Mouse (Mus musculus) frontal cortex, adult (tissue): ENCODE data around the gene Olfr52.
"Not testable (repeated sequence)": the region's sequence is repeated elsewhere in the genome, so short reads cannot be mapped to it uniquely, and the experiment has no call there.

ENCODE experiments used
- ATAC-seq: cut with Nextera tagmentation; 2 replicates; pipeline ENCODE4 v1.9.2; 2017; ENCODE audit warnings: mild to moderate bottlenecking, moderate library complexity, mixed read lengths; ENCODE audit not compliant: low TSS enrichment

Gene Olfr52

DNA sequence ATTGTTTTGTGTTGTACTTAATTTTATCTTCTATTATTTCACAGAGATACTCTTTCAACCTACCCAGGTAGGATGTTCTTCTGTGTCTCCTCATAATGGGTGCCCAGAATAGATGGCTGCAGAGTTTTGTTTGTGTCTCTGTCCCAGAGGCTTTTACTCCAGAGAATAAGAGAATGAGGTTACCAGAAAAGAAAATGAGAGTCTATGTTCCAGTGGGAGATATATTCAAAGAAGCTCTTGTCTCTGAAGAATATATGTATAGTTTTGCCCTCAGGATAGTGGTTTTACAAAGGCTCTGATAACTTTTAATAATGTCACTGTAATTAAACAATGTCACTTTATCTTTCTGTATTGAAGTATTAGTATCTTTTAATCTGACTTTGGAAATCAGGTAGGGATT is at the start of gene Olfr52:
Olfr52 (minus strand) TSS at position 101 of the 400 bp plus-strand sequence.
- ATAC-seq = no peak

DNA sequence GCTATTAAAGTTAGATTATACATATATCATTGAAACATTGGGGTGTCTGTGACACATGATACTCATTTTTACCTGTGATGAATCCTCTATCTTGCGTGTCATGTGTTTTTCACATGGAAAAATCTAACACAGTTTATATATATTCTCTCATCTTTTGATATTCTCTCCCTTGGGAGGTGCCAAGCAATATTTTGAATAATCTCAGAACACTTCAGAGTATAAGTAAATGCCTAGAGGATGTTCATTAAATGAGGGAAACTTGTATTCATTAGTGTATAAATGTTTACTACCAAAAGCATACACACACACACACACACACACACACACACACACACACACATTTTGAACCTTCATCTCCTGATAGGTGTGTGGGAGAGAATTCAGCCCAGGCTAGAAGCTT is 45.8 kb upstream of the Olfr52 start, which contains the start of gene Olfr1047:
Olfr1047 (minus strand) TSS at position 101 of the 400 bp plus-strand sequence.
- no peak for ATAC-seq

DNA sequence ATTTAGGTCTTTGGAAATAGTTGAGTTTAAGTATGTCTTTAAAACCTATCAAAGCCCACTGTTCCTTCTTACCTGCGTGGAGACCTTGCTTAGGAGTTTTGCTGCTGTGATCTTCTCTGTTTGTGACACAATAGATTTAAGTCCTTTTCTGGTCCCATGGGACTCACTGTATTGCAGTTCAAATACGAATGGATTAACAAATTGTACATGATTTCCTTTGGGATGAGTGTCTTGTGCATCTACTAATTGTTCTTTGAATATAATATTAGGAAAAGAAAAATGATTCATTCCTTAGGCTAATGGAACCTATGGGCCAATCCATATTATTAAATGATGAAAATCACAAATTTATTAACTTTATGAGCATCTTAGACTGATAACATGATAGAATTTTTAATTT is 33.7 kb upstream of the Olfr52 start, which contains the start of gene Olfr1046:
Olfr1046 (minus strand) TSS at position 101 of the 400 bp plus-strand sequence.
- ATAC-seq = no peak

DNA sequence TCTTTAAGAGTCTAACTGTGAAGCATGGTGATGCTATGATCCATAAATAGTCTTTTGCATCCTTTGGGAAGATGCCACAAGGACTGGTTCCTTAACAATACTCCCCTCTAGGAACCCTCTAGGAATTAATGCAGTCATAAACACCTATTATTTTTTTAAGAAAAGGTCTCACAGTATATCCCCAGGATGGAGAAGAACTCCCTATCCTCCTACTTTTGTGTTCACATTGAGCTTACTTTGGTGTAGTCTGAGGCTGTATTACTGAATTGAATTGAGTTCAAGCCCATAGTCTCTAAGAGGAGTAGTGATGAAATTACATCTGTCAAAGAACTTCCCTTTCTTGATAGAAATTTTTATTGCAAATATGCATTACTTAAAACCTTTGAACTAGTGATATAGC is 17.4 kb upstream of the Olfr52 start, which contains the start of gene Olfr1045:
Olfr1045 (minus strand) TSS at position 101 of the 400 bp plus-strand sequence.
- ATAC-seq = no peak

DNA sequence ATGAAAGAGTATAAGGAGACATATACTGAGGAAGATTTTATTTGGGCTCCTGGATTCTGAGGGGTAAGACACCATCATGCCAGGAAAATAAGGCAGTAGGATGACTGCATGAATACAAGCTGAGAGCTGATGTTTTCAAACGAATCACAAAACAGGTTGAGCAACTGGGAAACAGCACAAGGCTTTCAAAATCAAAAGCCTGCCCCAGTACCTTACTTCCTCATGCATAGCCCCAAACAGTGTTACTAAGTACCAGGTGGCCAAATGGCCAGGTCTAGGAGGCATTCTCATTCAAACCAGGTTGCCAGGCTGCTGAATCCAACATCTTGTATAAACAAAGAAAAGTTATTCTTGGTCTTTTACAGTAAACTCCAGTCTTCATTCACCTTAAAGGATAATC is 10.4 kb upstream of the Olfr52 start:
- ATAC-seq = no peak

DNA sequence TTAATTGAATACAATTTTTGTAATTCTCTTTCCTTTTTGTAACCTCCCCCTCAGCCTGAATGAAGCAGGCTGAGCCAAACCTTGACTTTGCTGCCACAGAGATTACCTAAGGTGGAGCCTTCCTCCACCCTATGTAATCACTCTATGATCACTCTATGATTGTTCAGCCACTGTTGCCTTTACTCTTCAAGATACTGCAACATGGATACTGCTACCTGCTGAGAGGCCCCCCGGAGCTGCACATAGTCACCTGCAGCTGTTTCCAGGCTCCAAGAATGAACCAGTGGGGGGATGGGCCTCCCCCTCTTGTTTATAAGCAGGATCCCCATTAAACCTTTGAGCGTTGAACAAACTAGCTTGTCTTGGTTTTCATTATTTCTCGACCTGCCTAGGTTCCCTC is 5.5 kb downstream of the Olfr52 start:
- ATAC-seq = no peak

DNA sequence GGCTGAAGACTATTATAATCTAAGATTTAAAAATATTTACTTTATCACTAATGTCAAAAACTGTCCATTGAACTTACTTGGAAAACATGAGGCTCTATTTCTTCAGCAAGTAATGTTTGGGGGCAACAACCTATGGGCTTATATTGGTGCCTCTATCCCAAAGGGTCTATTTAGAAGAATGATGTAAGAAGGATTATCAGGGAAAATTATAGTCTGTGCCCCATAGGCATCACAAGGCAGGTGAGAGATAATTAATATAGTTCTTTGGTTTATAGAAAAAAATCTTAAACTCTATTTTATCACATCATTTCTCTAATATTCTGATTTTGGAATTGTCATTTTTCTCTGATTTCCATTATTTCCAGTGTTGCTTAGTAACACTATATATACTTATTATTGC is 7.8 kb downstream of the Olfr52 start, which contains the start of gene Olfr1044:
Olfr1044 (minus strand) TSS at position 101 of the 400 bp plus-strand sequence.
- ATAC-seq = no peak

DNA sequence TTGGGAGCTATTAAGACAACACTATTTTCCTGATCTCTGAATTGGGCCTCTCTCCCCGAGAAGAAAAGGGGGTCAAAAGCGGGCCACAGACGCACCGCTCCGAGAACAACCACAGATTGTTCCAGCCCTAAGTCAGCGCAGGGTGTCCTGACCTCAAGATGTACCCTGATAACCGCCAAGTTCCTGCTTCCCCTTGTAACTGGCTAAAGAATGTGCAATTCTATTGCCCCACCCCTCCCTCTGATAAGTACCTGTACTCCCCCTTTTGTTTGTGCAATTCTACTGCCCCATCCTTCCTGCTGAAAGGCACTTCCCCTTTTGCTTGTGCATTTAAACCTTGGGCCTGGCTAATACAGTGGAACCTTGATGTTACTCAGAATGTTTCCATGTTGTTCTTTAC is 10.1 kb downstream of the Olfr52 start:
- not testable (repeated sequence) for ATAC-seq

DNA sequence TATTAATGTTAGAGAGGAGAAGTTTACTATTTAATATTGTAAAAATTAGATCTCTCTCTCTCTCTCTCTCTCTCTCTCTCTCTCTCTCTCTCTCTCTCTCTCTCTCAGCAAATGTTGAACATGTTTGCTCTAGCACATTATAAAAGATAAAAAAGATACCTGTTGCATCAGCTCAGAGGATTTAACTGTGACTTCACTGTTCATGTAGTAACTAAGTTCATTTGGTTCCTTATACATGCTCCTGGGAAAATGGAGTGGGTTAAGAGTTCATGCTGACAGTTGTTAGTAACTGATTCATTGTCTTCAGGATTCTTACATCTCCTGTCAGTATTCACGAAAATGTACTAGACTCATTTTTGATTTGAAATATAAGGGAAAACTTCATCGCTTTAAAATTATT is 18.1 kb downstream of the Olfr52 start, which contains the start of gene Olfr1043:
Olfr1043 (minus strand) TSS at position 101 of the 400 bp plus-strand sequence.
- no peak for ATAC-seq

DNA sequence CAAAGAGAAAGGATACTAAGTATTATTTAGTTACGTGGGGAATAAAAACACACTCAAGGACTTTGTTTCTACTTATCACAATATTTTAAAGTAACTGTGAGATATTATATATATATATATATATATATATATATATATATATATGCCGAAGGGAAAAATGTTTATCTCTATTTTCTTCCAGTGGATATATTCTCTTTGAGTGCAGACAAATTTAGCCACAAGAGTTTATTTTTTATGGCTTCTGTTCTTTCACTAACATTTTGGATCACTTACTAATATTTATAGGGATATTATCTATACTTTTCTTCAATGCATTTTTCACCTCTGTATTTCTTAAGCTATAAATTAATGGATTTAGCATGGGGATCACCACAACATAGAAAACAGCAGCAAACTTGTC is 23.7 kb downstream of the Olfr52 start, which contains the start of gene Olfr1042:
Olfr1042 (minus strand) TSS at position 101 of the 400 bp plus-strand sequence.
- no peak for ATAC-seq

DNA sequence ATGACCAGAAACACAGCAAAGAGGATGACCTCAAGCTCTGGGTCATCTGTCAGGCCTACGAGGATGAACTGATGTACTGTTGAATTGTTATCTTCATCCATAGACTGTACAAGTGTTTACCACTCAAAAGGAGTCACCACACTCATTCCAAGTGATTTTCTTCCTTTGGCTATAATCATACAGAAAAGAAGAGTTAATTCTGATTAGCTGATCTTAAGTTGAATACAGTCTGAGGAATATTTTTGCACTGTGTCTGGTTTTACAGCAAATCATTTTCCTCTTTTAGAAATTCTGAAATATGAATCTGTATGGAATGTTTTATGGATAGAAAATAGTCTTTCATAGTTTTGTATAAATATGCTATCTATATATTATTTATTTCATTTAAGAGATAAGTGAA is 38.9 kb downstream of the Olfr52 start, which contains the start of gene Olfr1040:
Olfr1040 (minus strand) TSS at position 101 of the 400 bp plus-strand sequence.
- no peak for ATAC-seq

DNA sequence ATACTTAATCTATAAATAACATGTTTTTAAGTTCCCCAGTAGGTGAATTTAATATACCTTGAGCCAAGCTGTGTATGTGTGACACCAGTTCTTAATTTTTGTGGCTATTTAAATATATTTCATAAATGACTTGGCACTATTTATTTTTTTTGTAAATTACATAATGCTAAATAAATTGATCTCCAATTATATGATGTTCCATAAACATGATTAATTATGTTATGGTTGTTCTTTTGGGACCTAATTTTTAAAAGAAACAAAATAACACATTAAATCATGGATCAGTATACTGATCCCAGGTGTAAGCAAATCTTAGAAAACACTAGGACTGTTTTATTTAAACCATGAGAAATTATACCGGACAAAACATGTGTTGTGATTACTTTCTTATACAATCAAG is 49.7 kb downstream of the Olfr52 start, which contains the start of gene Olfr1039:
Olfr1039 (minus strand) TSS at position 101 of the 400 bp plus-strand sequence.
- no peak for ATAC-seq
